Mouse (Mus musculus): ENCODE measurements around the gene 1700030K09Rik. TPM values are rescaled to one million over a fixed set of nuclear protein-coding genes. Genes with fewer than 3 reads are reported as not detected.

1700030K09Rik gene
- polyA plus RNA-seq, 2 experiments = 2.2 to 3.2 TPM

DNA sequence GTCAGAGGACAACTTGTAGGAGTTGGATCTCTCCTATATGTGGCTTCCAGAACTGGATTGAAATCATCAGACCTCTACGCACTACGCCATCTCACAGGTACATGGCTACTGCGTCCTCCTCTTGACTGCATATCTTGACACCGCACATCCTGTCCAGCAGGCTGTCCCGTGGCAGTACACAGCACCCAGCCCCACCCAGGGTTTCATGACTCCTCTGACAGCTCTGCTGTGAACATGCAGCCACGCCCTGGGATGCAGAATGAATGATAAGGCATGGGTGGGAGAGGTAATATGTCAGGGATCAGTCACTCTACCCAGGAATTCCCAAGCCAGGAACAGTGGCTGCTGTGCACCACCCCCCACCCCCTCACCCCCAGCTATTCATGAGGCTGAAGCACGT is 29.8 kb upstream of the 1700030K09Rik start:
- ATAC-seq (ENCODE audit: insufficient read depth) (peak; percentile 97), DNase-seq (ENCODE audit: low read depth in 3 of 3, low spot score in 3 of 3) (peak; percentile 90 to 91 (median 91))
- H3K4me3 ChIP-seq (ENCODE audit: insufficient read depth in 1 of 2, low read depth in 2 of 2, low read length in 2 of 2) = peak overlapping the region; percentile 13 to 22
- H3K9me3 ChIP-seq (ENCODE audit: control insufficient read depth, low read length) = no peaks in the 10 kb centered on the region
- peaks cover 59 to 87% of the 10 kb centered on the region in 2 experiments for H3K4me1 ChIP-seq (replicated peaks; ENCODE audit: control insufficient read depth in 2 of 2, insufficient read depth in 2 of 2, low read length in 1 of 2)
- H3K36me3 ChIP-seq (replicated peaks; ENCODE audit: control insufficient read depth, insufficient read depth, low read depth) = no peaks in the 10 kb centered on the region
- peak overlapping the region; percentile 84 for H3K27ac ChIP-seq
- peak overlapping the region; percentile 64 for H3K4me2 ChIP-seq (ENCODE audit: low read depth)
- no peaks in the 10 kb centered on the region for H3K27me3 ChIP-seq (ENCODE audit: control insufficient read depth, insufficient read depth, low read length)
- TF ChIP-seq EP300 (IDR thresholded peaks at IDR 0.05; ENCODE audit: low read depth) = peak; percentile 75
- TF ChIP-seq CTCF (IDR thresholded peaks at IDR 0.05; ENCODE audit: low read depth) = peak; percentile 83
- peak overlapping the region; percentile 54 for H3K9ac ChIP-seq (replicated peaks)
- WGBS (ENCODE audit: insufficient replicate concordance) = 10% methylated on average over 7 of the region's 7 CpGs

DNA sequence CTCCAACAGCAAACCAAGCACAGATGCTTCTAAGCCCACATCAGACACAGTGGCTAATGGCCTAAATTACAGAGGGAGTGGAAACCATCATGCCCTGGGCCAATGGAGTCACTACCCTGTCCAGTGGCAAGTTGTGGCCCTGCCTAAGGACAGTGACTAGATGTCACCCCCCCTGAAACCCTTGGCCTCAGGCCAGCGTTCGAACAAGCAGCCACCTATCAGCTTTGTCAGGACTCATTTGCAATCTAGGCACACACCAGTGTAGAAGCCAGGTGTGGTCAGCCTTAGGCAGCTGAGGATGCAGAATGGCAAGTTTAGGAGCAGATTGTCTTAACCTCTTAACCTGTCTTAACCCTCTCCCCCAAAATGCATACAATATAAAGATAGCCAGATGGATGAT is 28.4 kb upstream of the 1700030K09Rik start:
- no peaks in the 10 kb centered on the region for H3K9me3 ChIP-seq (ENCODE audit: control insufficient read depth, low read length)
- no peaks in the 10 kb centered on the region for H3K36me3 ChIP-seq (replicated peaks; ENCODE audit: control insufficient read depth, insufficient read depth, low read depth)
- TF ChIP-seq EP300 (IDR thresholded peaks at IDR 0.05; ENCODE audit: low read depth) (no peak), CTCF (IDR thresholded peaks at IDR 0.05; ENCODE audit: low read depth) (no peak)
- 33% methylated on average over 2 of the region's 2 CpGs for WGBS (ENCODE audit: insufficient replicate concordance)
- ATAC-seq (ENCODE audit: insufficient read depth) (no peak), DNase-seq (ENCODE audit: low read depth in 3 of 3, low spot score in 3 of 3) (peak in 1 of 3 experiments; percentile 53)
- no peaks in the 10 kb centered on the region for H3K27me3 ChIP-seq (ENCODE audit: control insufficient read depth, insufficient read depth, low read length)
- no peak overlapping the region for H3K4me3 ChIP-seq (ENCODE audit: insufficient read depth in 1 of 2, low read depth in 2 of 2, low read length in 2 of 2)
- H3K4me2 ChIP-seq (ENCODE audit: low read depth) = peak overlapping the region; percentile 64
- H3K27ac ChIP-seq = peak overlapping the region; percentile 84
- peak overlapping the region; percentile 49 for H3K9ac ChIP-seq (replicated peaks)
- peaks cover 64 to 87% of the 10 kb centered on the region in 2 experiments for H3K4me1 ChIP-seq (replicated peaks; ENCODE audit: control insufficient read depth in 2 of 2, insufficient read depth in 2 of 2, low read length in 1 of 2)

DNA sequence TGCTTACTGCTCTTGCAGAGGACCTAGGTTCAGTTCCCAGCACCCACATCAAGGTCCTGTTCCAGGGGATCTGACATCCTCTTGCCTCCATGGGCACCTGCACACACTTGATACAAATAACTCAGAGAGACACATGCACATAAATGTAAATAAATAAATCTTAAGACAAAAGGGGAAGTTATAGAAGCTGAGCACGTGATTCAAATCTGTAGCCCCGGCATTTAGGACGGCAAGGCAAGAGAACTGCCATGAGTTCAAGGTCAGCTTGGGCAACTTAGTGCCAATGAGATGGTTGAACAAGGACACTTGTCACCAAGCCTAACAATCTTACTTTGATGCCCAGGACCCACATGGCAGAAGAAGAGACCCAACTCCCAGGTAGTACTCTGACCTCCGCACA is 25.6 kb upstream of the 1700030K09Rik start:
- no peaks in the 10 kb centered on the region for H3K36me3 ChIP-seq (replicated peaks; ENCODE audit: control insufficient read depth, insufficient read depth, low read depth)
- ATAC-seq (ENCODE audit: insufficient read depth) (no peak), DNase-seq (ENCODE audit: low read depth in 3 of 3, low spot score in 3 of 3) (no peak)
- H3K27ac ChIP-seq = no peak overlapping the region
- H3K4me1 ChIP-seq (replicated peaks; ENCODE audit: control insufficient read depth in 2 of 2, insufficient read depth in 2 of 2, low read length in 1 of 2) = peaks cover 54 to 73% of the 10 kb centered on the region in 2 experiments
- no peaks in the 10 kb centered on the region for H3K27me3 ChIP-seq (ENCODE audit: control insufficient read depth, insufficient read depth, low read length)
- H3K4me2 ChIP-seq (ENCODE audit: low read depth) = no peak overlapping the region
- no peaks in the 10 kb centered on the region for H3K9me3 ChIP-seq (ENCODE audit: control insufficient read depth, low read length)
- TF ChIP-seq CTCF (IDR thresholded peaks at IDR 0.05; ENCODE audit: low read depth) (no peak), EP300 (IDR thresholded peaks at IDR 0.05; ENCODE audit: low read depth) (no peak)
- 80% methylated on average over 4 of the region's 4 CpGs for WGBS (ENCODE audit: insufficient replicate concordance)
- no peak overlapping the region for H3K9ac ChIP-seq (replicated peaks)
- H3K4me3 ChIP-seq (ENCODE audit: insufficient read depth in 1 of 2, low read depth in 2 of 2, low read length in 2 of 2) = no peak overlapping the region

DNA sequence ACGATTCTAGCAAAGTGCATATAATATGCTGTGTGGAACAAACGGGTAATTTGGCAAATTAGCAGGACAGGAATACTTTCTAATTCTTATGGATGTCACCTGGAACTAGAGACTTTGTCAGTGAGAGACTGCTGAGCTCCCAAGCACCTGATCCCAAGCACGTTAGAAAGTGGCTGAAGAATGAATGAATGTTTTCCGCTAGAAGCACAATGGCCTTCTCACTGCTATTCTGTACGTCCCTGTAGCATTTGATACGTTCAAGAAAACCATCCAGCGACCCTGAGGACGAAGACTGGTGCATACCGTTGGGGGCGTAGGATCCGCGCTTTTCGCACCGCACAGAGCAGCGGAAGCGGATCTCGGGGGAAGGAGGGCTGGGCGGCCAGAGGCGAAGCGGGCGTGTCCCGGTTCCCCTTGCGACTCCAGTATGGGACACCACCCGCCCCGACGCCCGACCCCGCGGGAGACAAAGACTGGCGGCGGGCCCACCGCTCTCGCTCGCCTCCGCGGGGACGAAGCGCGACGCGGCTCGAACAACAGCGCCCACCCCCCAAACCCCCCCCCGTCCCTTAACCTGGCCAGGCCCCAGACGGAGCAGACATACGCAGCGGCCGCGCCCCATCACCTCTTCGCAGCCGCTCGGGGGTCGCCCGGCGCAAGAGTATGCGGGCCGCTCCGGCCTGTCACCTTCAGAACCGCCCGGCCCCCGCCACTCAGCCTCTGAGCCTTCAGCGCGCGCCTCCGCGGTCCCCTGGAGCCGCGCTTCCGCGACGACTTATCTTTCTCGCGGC is 22.9 kb upstream of the 1700030K09Rik start:
- ATAC-seq (ENCODE audit: insufficient read depth) = peak; percentile 50
- Histone ChIP-seq H3K4me2 (ENCODE audit: low read depth) (peak overlapping the region; percentile 89), H3K4me3 (ENCODE audit: insufficient read depth in 1 of 2, low read depth in 2 of 2, low read length in 2 of 2) (peak overlapping the region; percentile 62 to 81), H3K9ac (replicated peaks) (peak overlapping the region; percentile 63), H3K9me3 (ENCODE audit: control insufficient read depth, low read length) (no peaks in the 10 kb centered on the region), H3K27ac (peak overlapping the region; percentile 65), H3K36me3 (replicated peaks; ENCODE audit: control insufficient read depth, insufficient read depth, low read depth) (no peaks in the 10 kb centered on the region), H3K4me1 (replicated peaks; ENCODE audit: control insufficient read depth in 2 of 2, insufficient read depth in 2 of 2, low read length in 1 of 2) (peaks cover 29 to 47% of the 10 kb centered on the region in 2 experiments), H3K27me3 (ENCODE audit: control insufficient read depth, insufficient read depth, low read length) (no peaks in the 10 kb centered on the region)
- DNase-seq (ENCODE audit: low read depth in 3 of 3, low spot score in 3 of 3) = no peak
- under 1% methylated on average over 73 of the region's 73 CpGs for WGBS (ENCODE audit: insufficient replicate concordance)
- no peak for TF ChIP-seq EP300 (IDR thresholded peaks at IDR 0.05; ENCODE audit: low read depth)
- no peak for TF ChIP-seq CTCF (IDR thresholded peaks at IDR 0.05; ENCODE audit: low read depth)
